Mouse (Mus musculus) myocyte (in vitro differentiated cells): ENCODE measurements at regions not wholly inside any gene's neighbourhood (a gene's known extent, or its start where the extent isn't known, plus 50 kb on each side); places are given as distances from the start of the nearest gene placed in this dataset.

Experiments used
- H3K27me3 ChIP-seq: one replicate; pipeline ENCODE4 v1.6.1; 2011; ENCODE audit not compliant: control insufficient read depth, insufficient read depth, insufficient read length
- H3K36me3 ChIP-seq: one replicate; pipeline ENCODE4 v1.6.1; 2011; ENCODE audit not compliant: control insufficient read depth, insufficient read depth
- H3K4me2 ChIP-seq: one replicate; pipeline ENCODE4 v1.6.1; 2011; ENCODE audit warnings: low read depth, control low read depth
- H3K4me3 ChIP-seq: one replicate; pipeline ENCODE4 v1.5.1; 2011; ENCODE audit warnings: mild to moderate bottlenecking, control low read depth, moderate library complexity
- H3K79me2 ChIP-seq: one replicate; pipeline ENCODE4 v1.6.1; 2011; ENCODE audit not compliant: control insufficient read depth, insufficient read depth
- H3ac ChIP-seq: one replicate; pipeline ENCODE4 v1.6.1; 2011; ENCODE audit not compliant: control insufficient read depth, insufficient read length
- CEBPB ChIP-seq: IDR thresholded peaks from 2 replicates; pipeline ENCODE4 v1.6.1; 2011; ENCODE audit warnings: mild to moderate bottlenecking, moderate library complexity; ENCODE audit not compliant: poor library complexity, insufficient read depth, severe bottlenecking
- E2F4 ChIP-seq: IDR thresholded peaks from one replicate; pipeline ENCODE4 v1.6.1; 2011; ENCODE audit warnings: mild to moderate bottlenecking, control low read depth, moderate library complexity; ENCODE audit not compliant: insufficient read depth
- MAX ChIP-seq: IDR thresholded peaks from one replicate; pipeline ENCODE4 v1.6.1; 2011; ENCODE audit warnings: low read depth, mild to moderate bottlenecking, control low read depth
- MYOD1 ChIP-seq, 3 experiments: IDR thresholded peaks; one replicate each; pipeline ENCODE4 v1.6.1; 2011; ENCODE audit warnings: control low read depth in 2 of 3, low read depth in 2 of 3, mild to moderate bottlenecking in 2 of 3, moderate library complexity in 1 of 3; ENCODE audit not compliant: insufficient read length in 2 of 3, control insufficient read depth in 1 of 3
- MYOG ChIP-seq, 3 experiments: IDR thresholded peaks; one replicate each; pipeline ENCODE4 v1.6.1; 2011; ENCODE audit warnings: control low read depth in 2 of 3, low read depth in 2 of 3, mild to moderate bottlenecking in 2 of 3; ENCODE audit not compliant: insufficient read length in 2 of 3, control insufficient read depth in 1 of 3, insufficient read depth in 1 of 3
- POLR2A ChIP-seq: IDR thresholded peaks from one replicate; pipeline ENCODE4 v1.6.1; 2011; ENCODE audit warnings: low read depth, mild to moderate bottlenecking, control low read depth, moderate library complexity; ENCODE audit not compliant: insufficient read length
- POLR2AphosphoS2 ChIP-seq: IDR thresholded peaks from one replicate; pipeline ENCODE4 v1.6.1; 2011; ENCODE audit warnings: low read depth, control low read depth; ENCODE audit not compliant: insufficient read length
- REST ChIP-seq: IDR thresholded peaks from one replicate; pipeline ENCODE4 v1.6.1; 2011; ENCODE audit warnings: mild to moderate bottlenecking, control low read depth, moderate library complexity; ENCODE audit not compliant: insufficient read depth, insufficient read length
- SRF ChIP-seq: IDR thresholded peaks from one replicate; pipeline ENCODE4 v1.6.1; 2011; ENCODE audit warnings: low read depth; ENCODE audit not compliant: control insufficient read depth, insufficient read length
- TCF12 ChIP-seq: IDR thresholded peaks from one replicate; pipeline ENCODE4 v1.6.1; 2011; ENCODE audit warnings: mild to moderate bottlenecking, control low read depth; ENCODE audit not compliant: poor library complexity, insufficient read depth, severe bottlenecking
- TCF3 ChIP-seq: IDR thresholded peaks from one replicate; pipeline ENCODE4 v1.6.1; 2011; ENCODE audit warnings: low read depth, control low read depth; ENCODE audit not compliant: insufficient read length
- USF1 ChIP-seq: IDR thresholded peaks from one replicate; pipeline ENCODE4 v1.6.1; 2011; ENCODE audit warnings: low read depth, mild to moderate bottlenecking, control low read depth, moderate library complexity

DNA sequence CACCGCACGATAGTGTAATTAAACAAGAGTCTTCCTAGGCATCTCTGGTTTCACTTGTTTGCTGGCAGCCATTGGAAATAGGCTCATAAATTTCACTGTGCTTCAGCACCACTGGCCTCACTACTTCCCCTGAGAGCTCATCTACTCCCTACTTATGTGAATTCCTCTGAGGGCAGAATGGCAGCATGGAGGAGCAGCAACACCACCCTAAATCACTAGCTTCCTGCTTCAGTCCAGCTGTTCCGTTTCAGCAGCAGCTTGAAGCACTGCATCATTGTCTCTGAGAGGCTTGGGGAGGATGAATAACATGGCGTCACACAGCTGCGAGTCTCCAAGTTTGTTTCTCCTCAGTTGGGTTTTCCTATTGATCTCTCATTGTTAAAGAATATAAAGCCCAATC is 712.1 kb downstream of the Tlr4 start:
- H3K4me3 ChIP-seq: no peak overlapping the region
- no peaks in the 10 kb centered on the region for H3K79me2 ChIP-seq
- H3K36me3 ChIP-seq: no peaks in the 10 kb centered on the region
- no peaks in the 10 kb centered on the region for H3K27me3 ChIP-seq
- H3ac ChIP-seq: no peak overlapping the region
- no peak overlapping the region for H3K4me2 ChIP-seq
- TF ChIP-seq E2F4 (no peak), MYOD1 (IDR thresholded peaks at IDR 0.05; ENCODE audit: control insufficient read depth in 1 of 3, insufficient read length in 2 of 3, low read depth in 2 of 3) (no peak), MAX (no peak), TCF12 (no peak), POLR2AphosphoS2 (no peak)

DNA sequence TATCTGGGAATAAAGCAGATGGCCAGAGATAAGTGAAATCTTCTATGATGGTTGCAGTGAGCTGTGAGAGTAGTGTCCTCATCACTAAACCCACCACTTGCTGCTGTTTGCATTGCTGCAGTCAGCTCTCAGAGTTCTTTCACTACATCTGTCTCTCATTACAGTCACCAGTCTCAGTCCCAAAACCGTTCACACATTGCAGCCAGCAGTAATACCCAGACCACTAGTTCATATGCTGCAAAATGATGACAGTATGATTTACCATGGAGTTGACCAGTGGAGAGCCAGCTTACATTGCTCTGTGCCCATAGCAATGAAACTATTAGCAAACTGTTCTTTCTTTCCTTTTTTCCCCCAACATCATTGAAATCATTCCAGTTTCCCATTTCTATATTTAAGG is 718.6 kb downstream of the Tlr4 start:
- Histone ChIP-seq H3K4me2 (no peak overlapping the region), H3K27me3 (no peaks in the 10 kb centered on the region), H3ac (no peak overlapping the region), H3K4me3 (no peak overlapping the region), H3K36me3 (no peaks in the 10 kb centered on the region), H3K79me2 (no peaks in the 10 kb centered on the region)
- TF ChIP-seq POLR2AphosphoS2 (no peak), SRF (no peak), TCF12 (no peak), CEBPB (no peak), TCF3 (no peak), E2F4 (no peak), MYOD1 (IDR thresholded peaks at IDR 0.05; ENCODE audit: control insufficient read depth in 1 of 3, insufficient read length in 2 of 3, low read depth in 2 of 3) (no peak), MYOG (IDR thresholded peaks at IDR 0.05; ENCODE audit: control insufficient read depth in 1 of 3, insufficient read depth in 1 of 3, insufficient read length in 2 of 3, low read depth in 2 of 3) (no peak), USF1 (no peak)

DNA sequence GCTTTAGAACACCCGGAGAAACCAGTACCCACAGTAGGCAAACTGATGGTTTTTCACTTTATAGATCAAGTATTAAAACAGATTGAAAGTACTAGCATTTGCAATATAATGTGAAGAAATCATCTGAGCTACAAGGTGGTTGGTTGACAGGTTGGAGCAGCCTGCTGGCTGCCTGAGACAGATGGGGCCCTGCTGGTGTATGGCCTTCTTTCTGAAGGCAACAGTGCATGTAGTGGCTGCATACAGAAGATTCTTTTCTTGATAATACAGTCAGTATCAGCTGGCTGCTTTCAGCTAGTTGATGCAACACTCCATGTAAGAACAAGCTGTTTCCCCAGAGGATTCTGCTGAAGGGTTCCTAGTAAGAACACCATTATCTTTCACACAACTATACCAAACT is 720.6 kb downstream of the Tlr4 start:
- Histone ChIP-seq H3ac (no peak overlapping the region), H3K4me3 (no peak overlapping the region), H3K4me2 (no peak overlapping the region), H3K79me2 (no peaks in the 10 kb centered on the region), H3K36me3 (no peaks in the 10 kb centered on the region), H3K27me3 (no peaks in the 10 kb centered on the region)
- no peak for TF ChIP-seq MYOD1 (IDR thresholded peaks at IDR 0.05; ENCODE audit: control insufficient read depth in 1 of 3, insufficient read length in 2 of 3, low read depth in 2 of 3)
- TF ChIP-seq REST: no peak

DNA sequence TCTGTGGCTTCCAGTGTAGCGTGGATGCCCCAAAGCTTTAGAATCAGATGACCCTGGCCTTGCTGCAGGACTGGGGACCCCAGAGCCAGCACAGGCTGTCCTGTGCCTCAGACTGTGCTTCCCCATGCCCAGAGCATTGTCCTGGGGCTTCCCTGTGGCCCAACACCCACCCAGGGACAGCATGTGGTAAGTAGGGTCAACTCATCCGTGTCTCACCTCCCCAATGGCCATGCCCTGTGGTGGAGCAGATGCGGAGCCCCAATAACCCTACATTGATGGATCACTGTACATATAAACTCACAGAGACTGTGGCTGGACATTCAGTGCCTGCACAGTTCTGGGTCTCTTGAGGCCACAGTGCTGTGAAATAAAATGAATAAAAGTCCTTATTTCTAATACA is 726.1 kb downstream of the Tlr4 start:
- no peak overlapping the region for H3ac ChIP-seq

DNA sequence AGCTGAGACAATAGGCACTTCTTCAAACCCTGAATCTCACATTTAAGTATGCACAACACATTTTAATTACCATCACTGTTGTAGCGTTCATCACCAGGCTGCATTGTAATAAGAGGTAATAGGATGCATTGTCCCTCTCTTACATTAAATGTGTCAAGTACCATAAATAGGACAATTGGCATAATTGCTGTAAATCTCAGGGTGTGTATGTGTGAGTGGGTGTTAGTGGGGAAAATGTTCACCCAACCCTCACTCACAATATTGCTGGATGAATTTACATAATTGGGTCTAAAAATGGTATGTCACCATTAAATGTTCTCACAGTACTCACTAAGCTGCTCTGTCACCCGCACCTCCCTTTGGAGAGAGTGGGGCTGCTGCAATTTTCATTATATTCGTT is 747.4 kb downstream of the Tlr4 start:
- Histone ChIP-seq H3K27me3 (no peaks in the 10 kb centered on the region), H3K79me2 (no peaks in the 10 kb centered on the region), H3K36me3 (no peaks in the 10 kb centered on the region), H3K4me2 (no peak overlapping the region), H3K4me3 (no peak overlapping the region), H3ac (no peak overlapping the region)
- no peak for TF ChIP-seq TCF12
- TF ChIP-seq POLR2AphosphoS2: no peak
- no peak for TF ChIP-seq SRF
- no peak for TF ChIP-seq TCF3
- TF ChIP-seq MAX: no peak
- TF ChIP-seq MYOD1 (IDR thresholded peaks at IDR 0.05; ENCODE audit: control insufficient read depth in 1 of 3, insufficient read length in 2 of 3, low read depth in 2 of 3): no peak
- TF ChIP-seq USF1: no peak
- no peak for TF ChIP-seq REST
- no peak for TF ChIP-seq E2F4
- TF ChIP-seq POLR2A: no peak
- TF ChIP-seq CEBPB: no peak
- no peak for TF ChIP-seq MYOG (IDR thresholded peaks at IDR 0.05; ENCODE audit: control insufficient read depth in 1 of 3, insufficient read depth in 1 of 3, insufficient read length in 2 of 3, low read depth in 2 of 3)

More for the DNA sequence above, 726.1 kb downstream of the Tlr4 start:
- H3K4me3 ChIP-seq: no peak overlapping the region
- no peaks in the 10 kb centered on the region for H3K27me3 ChIP-seq
- H3K79me2 ChIP-seq: no peaks in the 10 kb centered on the region
- H3K4me2 ChIP-seq: no peak overlapping the region
- no peaks in the 10 kb centered on the region for H3K36me3 ChIP-seq
- TF ChIP-seq TCF12: no peak
- TF ChIP-seq MYOG (IDR thresholded peaks at IDR 0.05; ENCODE audit: control insufficient read depth in 1 of 3, insufficient read depth in 1 of 3, insufficient read length in 2 of 3, low read depth in 2 of 3): no peak
- no peak for TF ChIP-seq CEBPB
- TF ChIP-seq POLR2AphosphoS2: no peak
- no peak for TF ChIP-seq TCF3
- no peak for TF ChIP-seq MAX
- TF ChIP-seq USF1: no peak
- no peak for TF ChIP-seq E2F4
- TF ChIP-seq MYOD1 (IDR thresholded peaks at IDR 0.05; ENCODE audit: control insufficient read depth in 1 of 3, insufficient read length in 2 of 3, low read depth in 2 of 3): no peak
- TF ChIP-seq REST: no peak
- TF ChIP-seq SRF: no peak
- TF ChIP-seq POLR2A: no peak
